Mouse (Mus musculus) liver, adult 2 months (tissue): ENCODE measurements at regions not wholly inside any gene's neighbourhood (a gene's known extent, or its start where the extent isn't known, plus 50 kb on each side); places are given as distances from the start of the nearest gene placed in this dataset.

ENCODE experiments used
- DNase-seq: peaks from one replicate; pipeline ENCODE4 v3.0.0-alpha.2; 2011; ENCODE audit warnings: low read depth, low spot score; ENCODE audit errors: extremely low read depth
- H3K27ac ChIP-seq: fragments of 200-500 bp; replicated peaks from 2 replicates; pipeline ENCODE4 v1.5.1; 2012; ENCODE audit warnings: low read depth, mild to moderate bottlenecking, control low read depth, inconsistent platforms, low read length; ENCODE audit not compliant: insufficient read depth
- H3K27me3 ChIP-seq: fragments of 200-500 bp; 2 replicates; pipeline ENCODE4 v1.6.1; 2012; ENCODE audit warnings: mild to moderate bottlenecking, moderate library complexity, low read length, inconsistent platforms; ENCODE audit not compliant: control insufficient read depth, insufficient read depth
- H3K36me3 ChIP-seq: fragments of 200-500 bp; 2 replicates; pipeline ENCODE4 v1.6.1; 2012; ENCODE audit warnings: low read length, inconsistent platforms; ENCODE audit not compliant: control insufficient read depth, insufficient read depth
- H3K4me1 ChIP-seq: fragments of 200-500 bp; 2 replicates; pipeline ENCODE4 v1.6.1; 2011; ENCODE audit warnings: low read length; ENCODE audit not compliant: control insufficient read depth, insufficient read depth
- H3K4me3 ChIP-seq: fragments of 200-500 bp; 2 replicates; pipeline ENCODE4 v1.5.1; 2011; ENCODE audit warnings: low read depth, mild to moderate bottlenecking, control low read depth, low read length, moderate library complexity; ENCODE audit not compliant: insufficient read depth
- H3K79me2 ChIP-seq: fragments of 200-500 bp; 2 replicates; pipeline ENCODE4 v1.6.1; 2012; ENCODE audit warnings: inconsistent platforms, mild to moderate bottlenecking, low read length, moderate library complexity; ENCODE audit not compliant: control insufficient read depth, insufficient read depth
- H3K9ac ChIP-seq: fragments of 200-500 bp; 2 replicates; pipeline ENCODE4 v1.6.1; 2012; ENCODE audit warnings: low read depth, mild to moderate bottlenecking, control low read depth, inconsistent platforms, low read length
- CTCF ChIP-seq: fragments of 200-500 bp; IDR thresholded peaks from 2 replicates; pipeline ENCODE4 v1.5.1; 2011; ENCODE audit warnings: low read depth, low read length, control low read depth
- POLR2A ChIP-seq: fragments of 200-500 bp; IDR thresholded peaks from 2 replicates; pipeline ENCODE4 v1.6.1; 2011; ENCODE audit warnings: low read length, control low read depth; ENCODE audit not compliant: insufficient read depth; ENCODE audit errors: extremely low read depth
- WGBS: fragments of 180-500 bp; shearing (Covaris S2); methylation state at CpG from one replicate; pipeline ENCODE4 v1.1.7; 2018; 5-methylcytosine and 5-hydroxymethylcytosine counted together

DNA sequence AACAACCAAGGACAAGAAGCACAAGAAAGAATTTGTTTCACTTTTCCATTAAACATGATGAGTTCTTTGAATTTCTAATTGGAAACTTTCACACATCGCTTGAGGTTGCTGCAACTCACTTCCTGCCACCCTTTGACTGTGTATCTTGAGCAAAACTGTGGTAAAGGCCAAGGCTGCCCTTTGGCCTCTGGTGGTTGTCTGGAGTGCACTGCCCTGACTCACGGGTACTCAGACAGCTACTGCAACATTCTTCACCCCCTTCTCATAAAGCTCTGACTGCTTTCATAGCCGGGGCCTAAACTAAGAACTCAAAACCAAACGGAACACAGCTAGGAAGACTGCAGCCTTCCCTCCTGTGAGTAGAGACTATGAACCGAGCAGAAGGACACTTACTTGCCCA, 93.5 kb downstream of the Tomm20 start:
- Histone ChIP-seq H3K27me3 (no peaks in the 10 kb centered on the region), H3K4me1 (peaks cover 30% of the 10 kb centered on the region), H3K9ac (peak overlapping the region; percentile 5; the same call in 1 of the 2 replicates), H3K36me3 (no peaks in the 10 kb centered on the region), H3K4me3 (no peak overlapping the region), H3K79me2 (no peaks in the 10 kb centered on the region), H3K27ac (peak overlapping the region; percentile 73)
- 49% methylated on average over 5 of the region's 5 CpGs for WGBS
- TF ChIP-seq POLR2A: no peak
- no peak for TF ChIP-seq CTCF
- peak; percentile 71 for DNase-seq

- peaks cover 31% of the 10 kb centered on the region for H3K4me1 ChIP-seq
- peak overlapping the region; percentile 73 for H3K27ac ChIP-seq
- no peaks in the 10 kb centered on the region for H3K36me3 ChIP-seq
- H3K4me3 ChIP-seq: no peak overlapping the region
- no peaks in the 10 kb centered on the region for H3K79me2 ChIP-seq
- H3K9ac ChIP-seq: no peak overlapping the region
- no peak for DNase-seq
- TF ChIP-seq POLR2A (no peak), CTCF (no peak)
- no peaks in the 10 kb centered on the region for H3K27me3 ChIP-seq
- 73% methylated on average over 3 of the region's 3 CpGs for WGBS
These were observed 93.9 kb downstream of the Tomm20 start for GRCm38 (mm10) chr8:126851780-126852179.

GRCm38 (mm10) chr8:126850189-126850535, 95.5 kb downstream of the Tomm20 start:
- WGBS: 79% methylated on average over 1 of the region's 1 CpGs
- H3K27ac ChIP-seq: peak overlapping the region; percentile 55
- H3K27me3 ChIP-seq: no peaks in the 10 kb centered on the region
- H3K4me1 ChIP-seq: peaks cover 31% of the 10 kb centered on the region
- H3K9ac ChIP-seq: no peak overlapping the region
- no peak overlapping the region for H3K4me3 ChIP-seq
- no peak for TF ChIP-seq POLR2A
- no peak for TF ChIP-seq CTCF
- H3K36me3 ChIP-seq: no peaks in the 10 kb centered on the region
- DNase-seq: no peak
- no peaks in the 10 kb centered on the region for H3K79me2 ChIP-seq

GRCm38 (mm10) chr8:126849411-126850188, 96.0 kb downstream of the Tomm20 start:
- no peaks in the 10 kb centered on the region for H3K36me3 ChIP-seq
- H3K9ac ChIP-seq: no peak overlapping the region
- no peak overlapping the region for H3K4me3 ChIP-seq
- DNase-seq: peak; percentile 61
- H3K4me1 ChIP-seq: peaks cover 31% of the 10 kb centered on the region
- H3K27ac ChIP-seq: peak overlapping the region; percentile 55
- no peaks in the 10 kb centered on the region for H3K27me3 ChIP-seq
- no peaks in the 10 kb centered on the region for H3K79me2 ChIP-seq
- WGBS: 46% methylated on average over 9 of the region's 9 CpGs
- TF ChIP-seq POLR2A (no peak), CTCF (peak; percentile 21; the same call in 1 of the 2 replicates)

DNA sequence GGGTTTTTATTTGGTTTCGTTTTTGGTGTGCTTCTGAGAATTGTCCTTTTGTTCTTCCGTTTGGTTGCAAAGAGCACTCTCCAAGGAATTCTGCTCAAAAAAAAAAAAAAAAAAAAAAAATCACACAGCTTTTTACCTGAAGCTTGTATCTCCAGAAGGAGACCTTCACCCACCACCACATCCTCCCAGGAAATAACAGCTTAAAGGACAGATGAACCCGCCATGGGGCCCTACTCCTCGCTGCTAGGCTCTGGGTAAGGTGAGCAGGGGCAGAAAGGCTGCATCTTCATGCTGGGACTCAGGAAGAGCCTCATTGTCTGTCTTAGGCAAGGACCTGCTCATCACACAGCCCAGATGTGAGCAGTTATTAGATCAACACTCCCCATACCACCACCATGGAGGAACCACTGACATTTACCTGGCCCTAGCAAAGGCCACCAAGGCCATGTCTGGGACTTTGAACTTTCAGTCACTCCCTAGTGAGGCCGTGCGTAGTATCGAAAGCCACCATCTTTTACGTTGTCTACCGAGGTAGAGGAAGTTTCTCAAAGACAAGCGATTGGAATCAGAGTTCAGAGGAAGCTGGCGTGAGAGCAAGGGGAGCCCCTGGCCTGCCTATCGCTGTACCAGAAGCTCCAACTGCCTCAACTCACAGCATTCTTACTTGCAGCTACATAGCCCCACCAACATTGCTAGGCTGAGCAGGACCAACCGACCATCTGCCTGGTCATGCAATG, 97.1 kb downstream of the Tomm20 start:
- H3K9ac ChIP-seq: no peak overlapping the region
- TF ChIP-seq CTCF: no peak
- no peak for TF ChIP-seq POLR2A
- H3K36me3 ChIP-seq: no peaks in the 10 kb centered on the region
- H3K27ac ChIP-seq: 0 out of 2 replicates have a peak overlapping the region, but pooled peaks have one; percentile 35
- no peak for DNase-seq
- H3K27me3 ChIP-seq: no peaks in the 10 kb centered on the region
- peaks cover 31% of the 10 kb centered on the region for H3K4me1 ChIP-seq
- no peak overlapping the region for H3K4me3 ChIP-seq
- 83% methylated on average over 13 of the region's 13 CpGs for WGBS
- H3K79me2 ChIP-seq: no peaks in the 10 kb centered on the region

GRCm38 (mm10) chr8:126847664-126848353, 97.8 kb downstream of the Tomm20 start:
- Histone ChIP-seq H3K4me1 (peaks cover 31% of the 10 kb centered on the region), H3K36me3 (no peaks in the 10 kb centered on the region), H3K27me3 (no peaks in the 10 kb centered on the region), H3K27ac (peak overlapping the region; percentile 42), H3K4me3 (no peak overlapping the region), H3K79me2 (no peaks in the 10 kb centered on the region), H3K9ac (no peak overlapping the region)
- 59% methylated on average over 8 of the region's 8 CpGs for whole genome bisulfite sequencing
- peak; percentile 78 for DNase-seq
- no peak for TF ChIP-seq CTCF
- TF ChIP-seq POLR2A: no peak
